Mouse (Mus musculus) effector memory CD4-positive, alpha-beta T cell, adult 5 months (primary cell): ENCODE data around the gene Impg1. TPM values are rescaled to one million over a fixed set of nuclear protein-coding genes. Genes with fewer than 3 reads are reported as not detected.

Source experiments
- polyA plus RNA-seq: library from polyadenylated mRNA; unstranded; fragments of 100-300 nt; shearing (Covaris generic); gene quantifications from one replicate; pipeline ENCODE4 v1.2.1, GENCODE M21; 2017

Impg1 gene
- polyA plus RNA-seq = not detected

DNA sequence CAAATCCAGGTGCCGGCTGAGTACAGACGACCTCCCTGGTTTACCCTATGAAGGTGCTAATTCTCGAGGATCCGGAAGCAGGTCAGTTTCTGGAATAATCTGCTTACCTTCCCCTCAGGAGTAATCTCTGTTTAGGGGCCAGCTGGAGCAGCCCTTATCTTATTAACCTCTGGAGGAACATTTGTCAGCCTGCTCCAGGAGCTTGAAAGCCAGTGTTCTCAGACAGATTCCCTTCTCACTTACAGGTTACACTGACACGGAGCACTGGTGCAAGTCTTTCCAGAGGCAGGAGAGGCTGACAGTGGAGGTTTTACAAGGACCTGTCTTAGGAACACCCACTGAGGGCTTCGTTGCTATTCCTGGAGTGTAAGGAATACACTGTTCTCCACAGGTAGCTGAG lies at the start of gene Impg1:
Gene Impg1, minus strand, starts transcription at position 101 of the 400 bp plus-strand sequence.

